ENCODE assay signal across 11 mouse cellular contexts in the genomic region with DNA sequence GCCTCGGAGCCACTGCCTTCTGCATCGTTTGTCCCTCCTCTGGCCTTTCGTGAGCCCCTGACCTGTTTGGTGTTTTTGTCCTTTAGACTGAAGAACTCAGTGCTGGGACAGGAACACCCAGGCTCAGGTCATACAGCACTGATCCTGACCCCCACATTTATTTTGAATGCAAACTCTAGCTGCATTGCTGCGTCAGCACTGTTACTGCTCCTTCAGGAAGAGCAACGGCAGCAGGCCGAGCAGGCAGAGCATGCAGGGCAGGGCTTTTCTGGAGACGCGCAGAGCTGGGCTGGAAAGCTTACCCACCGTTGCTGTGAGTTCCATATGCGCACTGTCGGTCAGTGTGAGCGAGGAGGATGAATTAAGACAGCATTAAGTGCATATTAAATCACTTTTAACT.
DNase-seq lines count a peak whose midpoint lies in the region; ATAC-seq and TF ChIP-seq lines count a peak whose summit lies in the region.
"Had no signal": no experiment of that assay in that cellular context is flagged by ENCODE, and none has a peak within 500 bp of the region (broad histone marks: within the 10 kb centered on the region; RNA-seq: fewer than 3 reads in every experiment).

No protein-coding gene starts in this region.

- no peaks in the 10 kb centered on the region for H3K36me3 ChIP-seq in intestine, embryonic 16.5 days (ENCODE audit: control insufficient read depth, insufficient read depth, low read length)
- H3K36me3 ChIP-seq in midbrain, postnatal 0 days (ENCODE audit: insufficient read depth, low read length), result no peaks in the 10 kb centered on the region

- no peaks in the 10 kb centered on the region for H3K27me3 ChIP-seq in cerebellum, adult 2 months (ENCODE audit: control insufficient read depth, insufficient read depth, low read length)
- H3K27me3 ChIP-seq in intestine, embryonic 16.5 days (replicated peaks; ENCODE audit: control insufficient read depth, insufficient read depth, low read length), result no peaks in the 10 kb centered on the region
- H3K27me3 ChIP-seq in midbrain, postnatal 0 days (ENCODE audit: insufficient read depth, low read length), result no peaks in the 10 kb centered on the region

- H3K9me3 ChIP-seq in intestine, embryonic 16.5 days (ENCODE audit: control insufficient read depth, low read length), result no peaks in the 10 kb centered on the region
- no peaks in the 10 kb centered on the region for H3K9me3 ChIP-seq in midbrain, postnatal 0 days (ENCODE audit: low read length)

- TF ChIP-seq CTCF in cerebellum, adult 2 months (IDR thresholded peaks at IDR 0.05; ENCODE audit: borderline replicate concordance, insufficient read depth, low read depth, low read length), result no peak
- TF ChIP-seq CTCF in midbrain, postnatal 0 days (IDR thresholded peaks at IDR 0.05), result no peak

- DNase-seq in frontal cortex, postnatal 14 days (ENCODE audit: low spot score in 2 of 2), result no peak
- DNase-seq in cerebellum, adult 2 months, result peak; percentile 54 to 62
- DNase-seq in midbrain, postnatal 0 days (ENCODE audit: low spot score), result peak; percentile 26
- no peak for DNase-seq in embryo, embryonic 11 days
- DNase-seq in layer of hippocampus, postnatal 36 days, result no peak
- DNase-seq: B cell, adult 2 months; lung, postnatal 4 days had no signal

- H3K9ac ChIP-seq in intestine, embryonic 16.5 days (ENCODE audit: low read depth, low read length), result 0 out of 2 replicates have a peak overlapping the region, but pooled peaks have one; percentile 9
- H3K9ac ChIP-seq in midbrain, postnatal 0 days (replicated peaks; ENCODE audit: low read length, poor library complexity, severe bottlenecking), result no peak overlapping the region; the same call in 1 of the 2 replicates

- no peak for TF ChIP-seq POLR2A in cerebellum, adult 2 months (IDR thresholded peaks at IDR 0.05; ENCODE audit: borderline replicate concordance, insufficient read depth, low read length)

- no peaks in the 10 kb centered on the region for H3K4me1 ChIP-seq in cerebellum, adult 2 months (ENCODE audit: control insufficient read depth, insufficient read depth, low read length)
- H3K4me1 ChIP-seq in intestine, embryonic 16.5 days (ENCODE audit: control insufficient read depth, insufficient read depth, low read length), result peaks cover 19% of the 10 kb centered on the region
- H3K4me1 ChIP-seq in midbrain, postnatal 0 days (ENCODE audit: insufficient read depth, low read length), result no peaks in the 10 kb centered on the region

- H3K4me2 ChIP-seq in intestine, embryonic 16.5 days (ENCODE audit: low read depth, low read length), result 0 out of 2 replicates have a peak overlapping the region, but pooled peaks have one; percentile 9
- H3K4me2 ChIP-seq in midbrain, postnatal 0 days (ENCODE audit: low read depth, low read length, poor library complexity, severe bottlenecking), result peak overlapping the region; percentile 9; the same call in 1 of the 2 replicates

- 62% methylated on average over 12 of the region's 12 CpGs for WGBS in cerebellum, adult 2 months
- WGBS in intestine, embryonic 16.5 days, result 50% methylated on average over 12 of the region's 12 CpGs
- WGBS in midbrain, postnatal 0 days, result 43% methylated on average over 12 of the region's 12 CpGs

- H3K27ac ChIP-seq in cerebellum, adult 2 months (ENCODE audit: insufficient read depth, low read length), result peak overlapping the region; percentile 26; the same call in 1 of the 2 replicates
- H3K27ac ChIP-seq in intestine, embryonic 16.5 days (ENCODE audit: low read length), result peak overlapping the region; percentile 75
- H3K27ac ChIP-seq in midbrain, postnatal 0 days (ENCODE audit: low read depth, low read length), result no peak overlapping the region

- ATAC-seq in frontal cortex, adult (ENCODE audit: low TSS enrichment), result peak; percentile 38; the same call in 1 of the 2 replicates
- peak; percentile 19; the same call in 1 of the 2 replicates for ATAC-seq in intestine, embryonic 16.5 days
- ATAC-seq in midbrain, postnatal 0 days (ENCODE audit: low FRiP score), result no peak
- ATAC-seq in erythroid progenitor cell, adult 5-6 weeks (replicated peaks; ENCODE audit: low FRiP score, poor library complexity, severe bottlenecking), result no peak
- ATAC-seq: inflammation-experienced regulatory T-cells, adult 6 months had no signal

- H3K4me3 ChIP-seq in cerebellum, adult 2 months (replicated peaks; ENCODE audit: insufficient read depth, low read depth, low read length), result no peak overlapping the region
- H3K4me3 ChIP-seq in intestine, embryonic 16.5 days (ENCODE audit: low read length), result no peak overlapping the region
- no peak overlapping the region for H3K4me3 ChIP-seq in midbrain, postnatal 0 days (ENCODE audit: low read depth, low read length)

Comparison
In these comparisons a context has a peak if more than half of its experiments do, and no peak if none do; other contexts are left out.
1. ATAC-seq: peak in frontal cortex, adult (single experiment) and intestine, embryonic 16.5 days (single experiment); none in midbrain, postnatal 0 days (single experiment) and erythroid progenitor cell, adult 5-6 weeks (single experiment).
2. DNase-seq: peak in cerebellum, adult 2 months (2 of 2) and midbrain, postnatal 0 days (single experiment); none in frontal cortex, postnatal 14 days (0 of 2), embryo, embryonic 11 days (single experiment) and layer of hippocampus, postnatal 36 days (0 of 2).